9 mouse cellular contexts compared by ENCODE assay signal in the genomic region with DNA sequence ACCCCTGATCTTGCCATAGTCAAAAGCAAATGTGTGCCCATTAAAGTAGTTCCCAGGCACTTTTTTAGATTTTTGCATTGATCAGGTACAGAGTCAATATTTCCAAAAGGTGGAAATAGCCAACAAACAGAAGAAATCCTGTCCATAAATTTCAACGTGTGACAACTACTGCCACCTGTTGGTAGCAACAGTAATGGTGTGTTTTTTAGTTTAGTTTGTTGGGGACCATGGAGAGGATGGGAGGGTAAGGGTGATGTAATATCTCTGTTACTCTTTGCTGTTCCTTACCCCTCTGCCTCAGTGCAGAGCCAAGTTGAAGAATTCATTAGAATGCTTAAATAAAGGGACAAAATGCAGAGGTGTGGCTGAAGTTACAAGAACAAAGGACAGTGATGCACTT. TPM values are rescaled to one million over a fixed set of nuclear protein-coding genes. Genes with fewer than 3 reads are reported as not detected.
A peak's percentile ranks its signal among the peaks of the same experiment; 100 is the strongest.
DNase-seq lines count a peak whose midpoint lies in the region; ATAC-seq and TF ChIP-seq lines count a peak whose summit lies in the region.
"Had no signal": no experiment of that assay in that cellular context is flagged by ENCODE, and none has a peak within 500 bp of the region (broad histone marks: within the 10 kb centered on the region; RNA-seq: fewer than 3 reads in every experiment).

No protein-coding gene starts in this region.

- peak; percentile 81 for TF ChIP-seq CTCF in kidney, postnatal 0 days (IDR thresholded peaks at IDR 0.05; ENCODE audit: low read depth)
- TF ChIP-seq CTCF in E14TG2a.4 (conservative IDR thresholded peaks at IDR 0.05; ENCODE audit: low read length), result peak; percentile 65

- peak; percentile 57 for DNase-seq in kidney, postnatal 0 days (ENCODE audit: low spot score)
- DNase-seq in ZHBTc4 (ENCODE audit: low read depth, low spot score), result peak; percentile 35
- DNase-seq in limb, embryonic 14.5 days (ENCODE audit: low spot score), result no peak
- no peak for DNase-seq in thymus, postnatal 25 days
- DNase-seq in urinary bladder, postnatal 4 days (ENCODE audit: low spot score in 2 of 2), result no peak

- ATAC-seq in kidney, postnatal 0 days (replicated peaks; ENCODE audit: low FRiP score, low read depth), result no peak
- no peak for ATAC-seq in kidney, embryonic 15.5 days (replicated peaks; ENCODE audit: low FRiP score)
- 0 out of 2 replicates have a peak, but pooled peaks have one; percentile 36 for ATAC-seq in limb, embryonic 14.5 days (ENCODE audit: low FRiP score, low read depth)

- H3K27ac ChIP-seq in kidney, postnatal 0 days, result no peak overlapping the region
- no peak overlapping the region for H3K27ac ChIP-seq in kidney, embryonic 15.5 days
- no peak overlapping the region for H3K27ac ChIP-seq in limb, embryonic 14.5 days (replicated peaks; ENCODE audit: low read depth, low read length)
- H3K27ac ChIP-seq: embryonic facial prominence, embryonic 12.5 days; limb, embryonic 12.5 days had no signal

- no peaks in the 10 kb centered on the region for H3K9me3 ChIP-seq in kidney, postnatal 0 days (replicated peaks; ENCODE audit: low read length)
- H3K9me3 ChIP-seq in kidney, embryonic 15.5 days (replicated peaks), result no peaks in the 10 kb centered on the region
- H3K9me3 ChIP-seq in E14TG2a.4 (ENCODE audit: low read length), result no peaks in the 10 kb centered on the region
- no peaks in the 10 kb centered on the region for H3K9me3 ChIP-seq in limb, embryonic 14.5 days (ENCODE audit: control insufficient read depth, low read length)
- H3K9me3 ChIP-seq: embryonic facial prominence, embryonic 12.5 days; limb, embryonic 12.5 days had no signal

- no peak overlapping the region for H3K9ac ChIP-seq in kidney, postnatal 0 days (ENCODE audit: low read depth, low read length)
- no peak overlapping the region for H3K9ac ChIP-seq in kidney, embryonic 15.5 days
- no peak overlapping the region for H3K9ac ChIP-seq in limb, embryonic 14.5 days (ENCODE audit: low read depth, low read length, severe bottlenecking)
- H3K9ac ChIP-seq: embryonic facial prominence, embryonic 12.5 days; limb, embryonic 12.5 days had no signal

- H3K27me3 ChIP-seq in kidney, postnatal 0 days (ENCODE audit: insufficient read depth, low read length), result no peaks in the 10 kb centered on the region
- H3K27me3 ChIP-seq in kidney, embryonic 15.5 days, result no peaks in the 10 kb centered on the region
- H3K27me3 ChIP-seq in E14TG2a.4 (ENCODE audit: insufficient read depth, low read length), result no peaks in the 10 kb centered on the region
- H3K27me3 ChIP-seq in limb, embryonic 14.5 days (ENCODE audit: control insufficient read depth, insufficient read depth, low read length), result no peaks in the 10 kb centered on the region
- H3K27me3 ChIP-seq: embryonic facial prominence, embryonic 12.5 days; limb, embryonic 12.5 days had no signal

- no peak overlapping the region for H3K4me3 ChIP-seq in kidney, postnatal 0 days (replicated peaks; ENCODE audit: low read depth, low read length)
- H3K4me3 ChIP-seq in kidney, embryonic 15.5 days (replicated peaks), result no peak overlapping the region
- no peak overlapping the region for H3K4me3 ChIP-seq in E14TG2a.4 (replicated peaks; ENCODE audit: low read length)
- no peak overlapping the region for H3K4me3 ChIP-seq in limb, embryonic 14.5 days (replicated peaks; ENCODE audit: low read length)
- H3K4me3 ChIP-seq: embryonic facial prominence, embryonic 12.5 days; limb, embryonic 12.5 days had no signal

- no peaks in the 10 kb centered on the region for H3K36me3 ChIP-seq in kidney, postnatal 0 days (ENCODE audit: insufficient read depth, low read length)
- no peaks in the 10 kb centered on the region for H3K36me3 ChIP-seq in kidney, embryonic 15.5 days
- no peaks in the 10 kb centered on the region for H3K36me3 ChIP-seq in E14TG2a.4 (ENCODE audit: insufficient read depth, low read length)
- H3K36me3 ChIP-seq in limb, embryonic 14.5 days (ENCODE audit: control insufficient read depth, insufficient read depth, low read length), result no peaks in the 10 kb centered on the region
- H3K36me3 ChIP-seq: embryonic facial prominence, embryonic 12.5 days; limb, embryonic 12.5 days had no signal

- no peaks in the 10 kb centered on the region for H3K4me1 ChIP-seq in kidney, postnatal 0 days (replicated peaks; ENCODE audit: insufficient read depth, low read length)
- no peaks in the 10 kb centered on the region for H3K4me1 ChIP-seq in kidney, embryonic 15.5 days
- peaks cover 6% of the 10 kb centered on the region for H3K4me1 ChIP-seq in E14TG2a.4 (replicated peaks; ENCODE audit: low read depth, low read length)
- H3K4me1 ChIP-seq in limb, embryonic 14.5 days (ENCODE audit: control insufficient read depth, insufficient read depth, low read length), result no peaks in the 10 kb centered on the region
- H3K4me1 ChIP-seq: limb, embryonic 12.5 days had no signal

- TF ChIP-seq POLR2A in limb, embryonic 14.5 days (IDR thresholded peaks at IDR 0.05; ENCODE audit: borderline replicate concordance, extremely low read depth, insufficient read depth, insufficient read length), result no peak

- WGBS in kidney, postnatal 0 days, result 5% methylated on average over 1 of the region's 1 CpGs
- 7% methylated on average over 1 of the region's 1 CpGs for WGBS in kidney, embryonic 15.5 days
- WGBS in limb, embryonic 14.5 days, result 2% methylated on average over 1 of the region's 1 CpGs

- H3K4me2 ChIP-seq in kidney, postnatal 0 days (ENCODE audit: low read length), result no peak overlapping the region
- no peak overlapping the region for H3K4me2 ChIP-seq in kidney, embryonic 15.5 days
- H3K4me2 ChIP-seq in limb, embryonic 14.5 days (replicated peaks; ENCODE audit: low read depth, low read length, severe bottlenecking), result no peak overlapping the region
- H3K4me2 ChIP-seq: embryonic facial prominence, embryonic 12.5 days; limb, embryonic 12.5 days had no signal

RNA-seq across cellular contexts. Expression of gene 1700015F17Rik, which starts 2.7 kb away (rescaled TPM):
- not detected in 2 replicates for polyA plus RNA-seq in kidney, postnatal 0 days (2015; fragmentation: Nextera tagmentation; extraction: Ambion mirVana)
- not detected in 2 replicates for polyA plus RNA-seq in kidney, embryonic 15.5 days (2015; fragmentation: Nextera tagmentation; extraction: Ambion mirVana)
- polyA plus RNA-seq in limb, embryonic 14.5 days (2012; rRNA removed), result not detected in 2 replicates
- not detected in 2 replicates for polyA plus RNA-seq in limb, embryonic 14.5 days (2014; fragmentation: Nextera tagmentation; extraction: Ambion mirVana)
- polyA plus RNA-seq: embryonic facial prominence, embryonic 12.5 days; limb, embryonic 12.5 days had no signal

RNA-seq across cellular contexts. Expression of gene Cldn12, which starts 33.1 kb away (rescaled TPM):
- 31.5 and 34.0 TPM in 2 replicates for polyA plus RNA-seq in kidney, postnatal 0 days (2015; fragmentation: Nextera tagmentation; extraction: Ambion mirVana)
- 31.4 and 32.5 TPM in 2 replicates for polyA plus RNA-seq in kidney, embryonic 15.5 days (2015; fragmentation: Nextera tagmentation; extraction: Ambion mirVana)
- 20.2 and 22.9 TPM in 2 replicates for polyA plus RNA-seq in limb, embryonic 14.5 days (2012; rRNA removed)
- 13.6 and 15.8 TPM in 2 replicates for polyA plus RNA-seq in limb, embryonic 14.5 days (2014; fragmentation: Nextera tagmentation; extraction: Ambion mirVana)

Comparison
In these comparisons a context has a peak if more than half of its experiments do, and no peak if none do; other contexts are left out.
1. DNase-seq: peak in kidney, postnatal 0 days (single experiment) and ZHBTc4 (single experiment); none in limb, embryonic 14.5 days (single experiment), thymus, postnatal 25 days (single experiment) and urinary bladder, postnatal 4 days (0 of 2).